Mouse (Mus musculus) MEL (cell line): ENCODE results near the gene Ltv1. TPM values are rescaled to one million over a fixed set of nuclear protein-coding genes. Genes with fewer than 3 reads are reported as not detected.

Experiments
- DNase-seq: peaks from one replicate; pipeline ENCODE4 v3.0.0; 2011; ENCODE audit warnings: low read depth, low spot score
- H3K27ac ChIP-seq: 2 replicates; pipeline ENCODE4 v1.5.1; 2012; ENCODE audit warnings: low read depth, mild to moderate bottlenecking, control low read depth, low read length, moderate library complexity; ENCODE audit not compliant: control insufficient read depth
- H3K27me3 ChIP-seq, 2 experiments: fragments of 150-350 bp in 1 of 2; sonication (generic) in 1 of 2; 2 replicates each; pipeline ENCODE4 v1.6.1; 2012; ENCODE audit warnings: low read length in 2 of 2, mild to moderate bottlenecking in 2 of 2, improper control_type of control experiment in 1 of 2, moderate library complexity in 1 of 2; ENCODE audit not compliant: insufficient read depth in 2 of 2, control insufficient read depth in 1 of 2
- H3K36me3 ChIP-seq, 2 experiments: 2 replicates each; pipeline ENCODE4 v1.6.1; 2012 to 2014; ENCODE audit warnings: low read length in 2 of 2, improper control_type of control experiment in 1 of 2, inconsistent platforms in 1 of 2, mild to moderate bottlenecking in 1 of 2; ENCODE audit not compliant: insufficient read depth in 2 of 2, control insufficient read depth in 1 of 2
- H3K4me1 ChIP-seq, 2 experiments: fragments of 150-350 bp in 1 of 2; sonication (generic) in 1 of 2; 2 replicates each; pipeline ENCODE4 v1.6.1; 2012; ENCODE audit warnings: low read length in 2 of 2, improper control_type of control experiment in 1 of 2, mild to moderate bottlenecking in 1 of 2; ENCODE audit not compliant: insufficient read depth in 2 of 2, control insufficient read depth in 1 of 2
- H3K4me3 ChIP-seq, 2 experiments: fragments of 150-350 bp in 1 of 2; sonication (generic) in 1 of 2; 2 replicates each; pipeline ENCODE4 v1.5.1; 2012; ENCODE audit warnings: low read depth in 2 of 2, low read length in 2 of 2, mild to moderate bottlenecking in 2 of 2, moderate library complexity in 2 of 2, control low read depth in 1 of 2, improper control_type of control experiment in 1 of 2; ENCODE audit not compliant: control insufficient read depth in 1 of 2, insufficient read depth in 1 of 2
- H3K79me2 ChIP-seq: 2 replicates; pipeline ENCODE4 v1.6.1; 2012; ENCODE audit warnings: mild to moderate bottlenecking, low read length, moderate library complexity; ENCODE audit not compliant: control insufficient read depth, poor library complexity, insufficient read depth
- H3K9ac ChIP-seq: 2 replicates; pipeline ENCODE4 v1.6.1; 2012; ENCODE audit warnings: low read depth, mild to moderate bottlenecking, control low read depth, low read length, moderate library complexity; ENCODE audit not compliant: control insufficient read depth, poor library complexity, severe bottlenecking
- H3K9me3 ChIP-seq: fragments of 150-350 bp; sonication (generic); replicated peaks from 2 replicates; pipeline ENCODE4 v1.6.1; 2012; ENCODE audit warnings: mild to moderate bottlenecking, low read length, improper control_type of control experiment, moderate library complexity; ENCODE audit not compliant: insufficient read depth
- BHLHE40 ChIP-seq: IDR thresholded peaks from 2 replicates; pipeline ENCODE4 v1.6.1; 2012; ENCODE audit warnings: low read depth, mild to moderate bottlenecking, inconsistent platforms, low read length, improper control_type of control experiment, borderline replicate concordance
- CHD1 ChIP-seq: IDR thresholded peaks from 2 replicates; pipeline ENCODE4 v1.6.1; 2012; ENCODE audit warnings: low read depth, mild to moderate bottlenecking, inconsistent platforms, low read length, improper control_type of control experiment
- CTCF ChIP-seq, 3 experiments: IDR thresholded peaks in 2 of 3; conservative IDR thresholded peaks in 1 of 3; 2 replicates each; pipeline ENCODE4 v1.5.1; 2011 to 2012; ENCODE audit warnings: low read length in 3 of 3, low read depth in 2 of 3, mild to moderate bottlenecking in 2 of 3, improper control_type of control experiment in 1 of 3, inconsistent platforms in 1 of 3, mixed read lengths in 1 of 3, moderate library complexity in 1 of 3; ENCODE audit not compliant: control insufficient read depth in 1 of 3, insufficient read depth in 1 of 3, poor library complexity in 1 of 3, severe bottlenecking in 1 of 3
- ELF1 ChIP-seq: IDR thresholded peaks from 2 replicates; pipeline ENCODE4 v1.6.1; 2014; ENCODE audit warnings: low read depth, mild to moderate bottlenecking, inconsistent platforms, low read length, improper control_type of control experiment, moderate library complexity
- ETS1 ChIP-seq: IDR thresholded peaks from 2 replicates; pipeline ENCODE4 v1.6.1; 2012; ENCODE audit warnings: low read depth, mild to moderate bottlenecking, inconsistent platforms, low read length, improper control_type of control experiment, moderate library complexity
- GABPA ChIP-seq: IDR thresholded peaks from 2 replicates; pipeline ENCODE4 v1.6.1; 2012; ENCODE audit warnings: low read depth, mild to moderate bottlenecking, inconsistent platforms, low read length, improper control_type of control experiment, moderate library complexity
- GATA1 ChIP-seq: IDR thresholded peaks from 2 replicates; pipeline ENCODE4 v1.6.1; 2011; ENCODE audit warnings: low read depth, low read length, improper control_type of control experiment
- JUND ChIP-seq: IDR thresholded peaks from 2 replicates; pipeline ENCODE4 v1.6.1; 2011; ENCODE audit warnings: low read depth, mild to moderate bottlenecking, improper control_type of control experiment, low read length
- KAT2A ChIP-seq: conservative IDR thresholded peaks from 2 replicates; pipeline ENCODE4 v1.6.1; 2012; ENCODE audit warnings: low read depth, low read length, improper control_type of control experiment, inconsistent platforms
- MEF2A ChIP-seq: IDR thresholded peaks from 2 replicates; pipeline ENCODE4 v1.6.1; 2014; ENCODE audit warnings: low read depth, mild to moderate bottlenecking, inconsistent platforms, low read length, improper control_type of control experiment; ENCODE audit not compliant: poor library complexity, insufficient replicate concordance, severe bottlenecking; ENCODE audit errors: extremely low read depth
- MXI1 ChIP-seq: IDR thresholded peaks from 2 replicates; pipeline ENCODE4 v1.6.1; 2011; ENCODE audit warnings: mild to moderate bottlenecking, low read depth, low read length, improper control_type of control experiment
- MYC ChIP-seq: IDR thresholded peaks from 2 replicates; pipeline ENCODE4 v1.6.1; 2011; ENCODE audit warnings: low read depth, mild to moderate bottlenecking, low read length, improper control_type of control experiment, moderate library complexity
- POLR2A ChIP-seq, 2 experiments: IDR thresholded peaks; 2 replicates each; pipeline ENCODE4 v1.6.1; 2011 to 2012; ENCODE audit warnings: low read length in 2 of 2, mild to moderate bottlenecking in 2 of 2, control low read depth in 1 of 2, improper control_type of control experiment in 1 of 2, low read depth in 1 of 2, moderate library complexity in 1 of 2; ENCODE audit not compliant: control insufficient read depth in 1 of 2, insufficient read depth in 1 of 2, poor library complexity in 1 of 2
- POLR2AphosphoS2 ChIP-seq: IDR thresholded peaks from 2 replicates; pipeline ENCODE4 v1.6.1; 2011; ENCODE audit warnings: low read length, improper control_type of control experiment
- RAD21 ChIP-seq: IDR thresholded peaks from 2 replicates; pipeline ENCODE4 v1.6.1; 2011; ENCODE audit warnings: mild to moderate bottlenecking, low read depth, low read length, improper control_type of control experiment
- SIN3A ChIP-seq: IDR thresholded peaks from 2 replicates; pipeline ENCODE4 v1.6.1; 2012; ENCODE audit warnings: low read length, improper control_type of control experiment, inconsistent platforms
- TBP ChIP-seq: IDR thresholded peaks from 2 replicates; pipeline ENCODE4 v1.8.0; 2011; ENCODE audit warnings: low read depth, low read length, improper control_type of control experiment
- TCF12 ChIP-seq: IDR thresholded peaks from 2 replicates; pipeline ENCODE4 v1.6.1; 2014; ENCODE audit warnings: low read depth, mild to moderate bottlenecking, inconsistent platforms, low read length, improper control_type of control experiment, moderate library complexity
- USF1 ChIP-seq: IDR thresholded peaks from 2 replicates; pipeline ENCODE4 v1.6.1; 2014; ENCODE audit warnings: low read depth, mild to moderate bottlenecking, inconsistent platforms, low read length, improper control_type of control experiment, moderate library complexity
- ZKSCAN1 ChIP-seq: IDR thresholded peaks from 2 replicates; pipeline ENCODE4 v1.6.1; 2012; ENCODE audit warnings: low read depth, mild to moderate bottlenecking, inconsistent platforms, low read length, improper control_type of control experiment, moderate library complexity
- ZMIZ1 ChIP-seq: IDR thresholded peaks from 2 replicates; pipeline ENCODE4 v1.6.1; 2012; ENCODE audit warnings: low read depth, mild to moderate bottlenecking, inconsistent platforms, low read length, improper control_type of control experiment, moderate library complexity
- ZNF384 ChIP-seq: IDR thresholded peaks from 2 replicates; pipeline ENCODE4 v1.6.1; 2012; ENCODE audit warnings: low read depth, mild to moderate bottlenecking, inconsistent platforms, low read length, improper control_type of control experiment
- polyA plus RNA-seq, 2 experiments: library from polyadenylated mRNA; stranded (reverse) in 1 of 2; unstranded in 1 of 2; fragments of >175 nt in 1 of 2; fragments of >200 nt in 1 of 2; gene quantifications; 2 replicates each; pipeline versions ENCODE4 v1.2.1 to v1.2.4; 2012; ENCODE audit warnings: low replicate concordance in 2 of 2, low read depth in 1 of 2; ENCODE audit not compliant: insufficient read length in 2 of 2, insufficient read depth in 1 of 2, missing spikeins in 1 of 2
- total RNA-seq: library from RNA; depleted of rRNA; stranded (reverse); fragments of 300-350 nt; gene quantifications from 2 replicates; pipeline ENCODE4 v1.2.3, GENCODE M21; 2012

The Ltv1 gene
- total and polyA plus RNA-seq, 3 experiments, result 29.4 to 58.1 TPM; not detected in 1

DNA sequence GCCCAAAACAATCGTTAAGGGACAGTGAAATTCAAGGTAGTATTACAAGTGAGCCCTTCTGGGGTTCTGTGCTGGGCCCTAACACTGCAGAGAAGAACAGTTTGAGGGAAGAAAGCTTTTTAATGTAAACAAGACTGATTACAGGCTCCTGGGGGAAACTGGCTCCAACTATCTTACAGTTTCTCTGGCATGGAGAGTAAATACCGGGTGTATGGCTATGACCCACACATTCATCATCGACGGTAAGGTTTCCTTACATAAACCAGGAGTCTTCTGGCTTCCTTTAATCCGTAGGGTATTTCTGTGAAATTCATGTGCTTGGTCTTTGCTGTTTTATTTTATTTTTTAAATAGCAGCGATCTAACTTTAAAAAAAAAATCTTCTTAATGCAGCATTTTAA, 19.9 kb upstream of the Ltv1 start:
- DNase-seq, result no peak
- no peak for TF ChIP-seq POLR2AphosphoS2
- TF ChIP-seq GABPA, result no peak
- no peak for TF ChIP-seq ZNF384
- no peak for TF ChIP-seq CTCF (IDR thresholded peaks at IDR 0.05 in 2 of 3, conservative IDR thresholded peaks at IDR 0.05 in 1 of 3; ENCODE audit: control insufficient read depth in 1 of 3, insufficient read depth in 1 of 3, low read depth in 2 of 3, low read length in 3 of 3, poor library complexity in 1 of 3, severe bottlenecking in 1 of 3)
- TF ChIP-seq KAT2A, result no peak
- no peak for TF ChIP-seq MYC
- no peak for TF ChIP-seq JUND
- no peak for TF ChIP-seq MEF2A
- no peak for TF ChIP-seq ELF1
- Histone ChIP-seq H3K79me2 (no peaks in the 10 kb centered on the region), H3K9ac (no peak overlapping the region), H3K4me1 (no peaks in the 10 kb centered on the region), H3K36me3 (no peaks in the 10 kb centered on the region), H3K27me3 (peaks cover 0 to 2% of the 10 kb centered on the region in 2 experiments; a peak in 2 of 4 replicates), H3K27ac (no peak overlapping the region), H3K4me3 (no peak overlapping the region), H3K9me3 (no peaks in the 10 kb centered on the region)

DNA sequence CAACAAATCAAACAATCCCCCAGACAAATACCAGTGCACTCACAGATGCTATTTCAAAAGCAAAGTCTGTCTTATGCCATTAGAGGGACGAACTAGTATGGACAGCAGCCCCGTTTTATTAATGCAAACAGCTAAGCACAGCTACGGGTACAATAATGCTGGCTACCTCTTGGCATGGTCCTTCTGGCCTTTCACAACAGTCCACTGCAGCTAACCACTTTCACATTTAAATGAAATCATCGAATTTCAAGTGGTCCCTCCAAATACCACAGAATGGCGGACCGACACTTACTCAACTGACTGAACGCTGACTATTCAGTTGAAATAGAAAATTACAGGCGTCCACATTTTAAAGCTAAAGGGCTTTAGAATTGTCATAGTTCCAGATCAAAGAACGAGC, 19.4 kb upstream of the Ltv1 start:
- no peaks in the 10 kb centered on the region for H3K79me2 ChIP-seq
- H3K27me3 ChIP-seq, result peaks cover 0 to 2% of the 10 kb centered on the region in 2 experiments; a peak in 2 of 4 replicates
- no peak for DNase-seq
- no peaks in the 10 kb centered on the region for H3K36me3 ChIP-seq
- no peaks in the 10 kb centered on the region for H3K9me3 ChIP-seq
- H3K4me3 ChIP-seq, result no peak overlapping the region
- TF ChIP-seq TCF12 (no peak), TBP (no peak), RAD21 (no peak), ZKSCAN1 (no peak), SIN3A (no peak), ETS1 (no peak), GABPA (no peak), POLR2A (IDR thresholded peaks at IDR 0.05; ENCODE audit: control insufficient read depth in 1 of 2, insufficient read depth in 1 of 2, low read depth in 1 of 2, low read length in 2 of 2, poor library complexity in 1 of 2) (no peak), ZNF384 (no peak), MYC (no peak), USF1 (no peak), BHLHE40 (no peak), CHD1 (no peak), GATA1 (no peak), MEF2A (no peak), MXI1 (no peak), ZMIZ1 (no peak), ELF1 (no peak)
- H3K4me1 ChIP-seq, result no peaks in the 10 kb centered on the region
- no peak overlapping the region for H3K9ac ChIP-seq
- H3K27ac ChIP-seq, result no peak overlapping the region
